Mouse (Mus musculus): ENCODE measurements around the gene Ms4a4b. TPM values are rescaled to one million over a fixed set of nuclear protein-coding genes. Genes with fewer than 3 reads are reported as not detected.
"Not testable (repeated sequence)": the region's sequence is repeated elsewhere in the genome, so short reads cannot be mapped to it uniquely, and the experiment has no call there.

The Ms4a4b gene
- polyA plus RNA-seq, 2 experiments, result 0.30 TPM

DNA sequence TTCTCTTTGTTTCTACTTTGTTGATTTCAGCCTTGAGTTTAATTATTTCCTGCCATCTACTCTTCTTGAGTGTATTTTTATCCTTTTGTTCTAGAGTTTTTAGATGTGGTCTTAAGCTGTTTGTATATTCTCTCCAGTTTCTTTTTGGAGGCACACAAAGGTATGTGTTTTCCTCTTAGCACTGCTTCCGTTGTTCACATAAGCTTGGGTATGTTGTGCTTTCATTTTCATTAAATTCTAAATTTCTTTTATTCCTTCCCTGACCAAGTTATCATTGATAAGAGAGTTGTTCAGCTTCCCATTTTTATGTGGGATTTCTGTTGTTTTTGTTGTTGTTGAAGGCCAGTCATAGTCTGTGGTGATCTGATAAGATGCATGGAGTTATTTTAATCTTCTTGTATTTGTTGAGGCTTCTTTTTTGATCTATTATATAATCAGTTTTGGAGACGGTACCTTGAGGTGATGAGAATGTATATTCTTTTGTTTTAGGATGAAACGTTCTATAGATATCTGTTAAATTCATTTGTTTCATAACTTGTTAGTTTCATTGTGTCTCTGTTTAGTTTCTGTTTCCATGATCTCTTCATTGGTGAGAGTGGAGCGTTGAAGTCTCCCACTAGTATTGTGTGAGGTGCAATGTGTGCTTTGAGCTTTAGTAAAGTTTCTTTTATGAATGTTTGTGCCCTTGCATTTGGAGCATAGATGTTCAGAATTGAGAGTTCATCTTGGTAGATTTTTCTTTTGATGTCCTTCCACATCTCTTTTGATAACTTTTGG lies 8.1 kb upstream of the Ms4a4b start:
- ATAC-seq (ENCODE audit: insufficient read depth), result no peak
- Histone ChIP-seq H3K9me3 (ENCODE audit: control insufficient read depth, low read length) (no peaks in the 10 kb centered on the region), H3K4me3 (ENCODE audit: insufficient read depth in 1 of 2, low read depth in 2 of 2, low read length in 2 of 2) (no peak overlapping the region), H3K27me3 (ENCODE audit: control insufficient read depth, insufficient read depth, low read length) (no peaks in the 10 kb centered on the region), H3K4me2 (ENCODE audit: low read depth) (no peak overlapping the region), H3K36me3 (replicated peaks; ENCODE audit: control insufficient read depth, insufficient read depth, low read depth) (no peaks in the 10 kb centered on the region), H3K9ac (replicated peaks) (no peak overlapping the region), H3K27ac (no peak overlapping the region), H3K4me1 (replicated peaks; ENCODE audit: control insufficient read depth in 2 of 2, insufficient read depth in 2 of 2, low read length in 1 of 2) (no peaks in the 10 kb centered on the region)
- TF ChIP-seq CTCF (IDR thresholded peaks at IDR 0.05; ENCODE audit: low read depth) (no peak), EP300 (IDR thresholded peaks at IDR 0.05; ENCODE audit: low read depth) (no peak)
- no peak for DNase-seq (ENCODE audit: low read depth in 3 of 3, low spot score in 3 of 3)
- WGBS (ENCODE audit: insufficient replicate concordance), result 61% methylated on average over 4 of the region's 4 CpGs

DNA sequence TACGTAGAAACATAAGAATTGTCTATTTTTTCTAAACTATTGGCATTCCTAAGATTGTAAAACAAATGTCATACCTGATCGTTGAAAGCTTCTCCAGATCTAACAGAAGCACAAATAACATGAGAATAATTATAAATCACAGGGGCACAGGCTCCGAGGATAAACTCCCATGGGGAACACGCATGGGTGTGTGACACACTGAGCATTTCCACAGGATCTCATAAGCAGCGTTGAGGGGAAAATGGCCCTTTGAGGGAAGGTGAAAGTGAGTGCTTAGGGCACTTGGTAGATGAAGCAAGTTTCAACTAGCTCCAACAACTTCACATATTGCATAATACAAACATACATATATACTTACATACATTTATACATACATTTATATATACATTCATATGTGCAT lies 611 bp downstream of the Ms4a4b start:
- TF ChIP-seq EP300 (IDR thresholded peaks at IDR 0.05; ENCODE audit: low read depth) (no peak), CTCF (IDR thresholded peaks at IDR 0.05; ENCODE audit: low read depth) (no peak)
- Histone ChIP-seq H3K27ac (no peak overlapping the region), H3K4me1 (replicated peaks; ENCODE audit: control insufficient read depth in 2 of 2, insufficient read depth in 2 of 2, low read length in 1 of 2) (no peaks in the 10 kb centered on the region), H3K36me3 (replicated peaks; ENCODE audit: control insufficient read depth, insufficient read depth, low read depth) (no peaks in the 10 kb centered on the region), H3K27me3 (ENCODE audit: control insufficient read depth, insufficient read depth, low read length) (no peaks in the 10 kb centered on the region), H3K4me2 (ENCODE audit: low read depth) (no peak overlapping the region), H3K9ac (replicated peaks) (no peak overlapping the region), H3K4me3 (ENCODE audit: insufficient read depth in 1 of 2, low read depth in 2 of 2, low read length in 2 of 2) (no peak overlapping the region), H3K9me3 (ENCODE audit: control insufficient read depth, low read length) (no peaks in the 10 kb centered on the region)
- DNase-seq (ENCODE audit: low read depth in 3 of 3, low spot score in 3 of 3) (no peak), ATAC-seq (ENCODE audit: insufficient read depth) (no peak)
- 68% methylated on average over 5 of the region's 5 CpGs for WGBS (ENCODE audit: insufficient replicate concordance)

DNA sequence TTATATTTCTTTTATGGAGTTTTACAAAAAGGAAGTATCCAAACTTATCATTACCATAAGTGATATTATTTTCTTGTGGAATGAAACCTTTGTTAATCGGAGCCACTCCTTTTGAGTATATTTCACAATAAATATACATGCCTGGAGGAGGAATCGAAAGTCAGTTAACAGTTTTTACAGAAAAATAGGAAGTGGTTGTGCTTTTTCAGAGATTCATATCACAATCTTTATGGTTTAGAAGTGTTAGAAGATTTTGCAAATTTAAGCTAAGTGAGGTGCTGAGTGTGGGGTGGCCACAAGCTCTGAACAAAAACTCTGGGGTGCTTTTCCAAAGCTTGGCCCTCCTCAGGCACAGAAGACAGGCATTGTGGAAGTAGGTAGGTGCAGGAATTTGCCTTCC lies 3.9 kb downstream of the Ms4a4b start:
- Histone ChIP-seq H3K9me3 (ENCODE audit: control insufficient read depth, low read length) (no peaks in the 10 kb centered on the region), H3K36me3 (replicated peaks; ENCODE audit: control insufficient read depth, insufficient read depth, low read depth) (no peaks in the 10 kb centered on the region), H3K4me1 (replicated peaks; ENCODE audit: control insufficient read depth in 2 of 2, insufficient read depth in 2 of 2, low read length in 1 of 2) (no peaks in the 10 kb centered on the region), H3K4me3 (ENCODE audit: insufficient read depth in 1 of 2, low read depth in 2 of 2, low read length in 2 of 2) (no peak overlapping the region), H3K9ac (replicated peaks) (no peak overlapping the region), H3K4me2 (ENCODE audit: low read depth) (no peak overlapping the region), H3K27me3 (ENCODE audit: control insufficient read depth, insufficient read depth, low read length) (no peaks in the 10 kb centered on the region), H3K27ac (no peak overlapping the region)
- 37% methylated on average over 2 of the region's 2 CpGs for WGBS (ENCODE audit: insufficient replicate concordance)
- no peak for ATAC-seq (ENCODE audit: insufficient read depth)
- no peak for DNase-seq (ENCODE audit: low read depth in 3 of 3, low spot score in 3 of 3)
- no peak for TF ChIP-seq CTCF (IDR thresholded peaks at IDR 0.05; ENCODE audit: low read depth)

DNA sequence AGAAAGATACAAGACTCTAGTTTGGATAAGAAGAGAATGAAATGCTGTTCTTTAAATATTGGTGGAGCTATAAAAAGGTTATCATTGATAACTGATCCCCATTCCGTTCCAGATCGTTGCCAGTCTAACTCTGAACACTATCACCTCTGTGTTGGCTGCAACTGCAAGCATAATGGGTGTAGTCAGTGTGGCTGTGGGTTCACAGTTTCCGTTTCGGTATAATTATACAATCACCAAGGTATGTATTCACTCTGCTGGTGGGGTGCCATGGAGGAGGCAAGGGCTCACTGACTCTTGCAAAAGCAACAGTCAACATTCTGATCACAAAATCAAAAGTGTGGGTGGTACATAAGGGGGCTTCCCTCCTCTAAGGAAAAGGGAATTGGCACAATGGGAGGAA lies 15.7 kb downstream of the Ms4a4b start:
- H3K36me3 ChIP-seq (replicated peaks; ENCODE audit: control insufficient read depth, insufficient read depth, low read depth); H3K27ac ChIP-seq; H3K9ac ChIP-seq (replicated peaks); ATAC-seq (ENCODE audit: insufficient read depth); DNase-seq (ENCODE audit: low read depth in 3 of 3, low spot score in 3 of 3); H3K4me3 ChIP-seq (ENCODE audit: insufficient read depth in 1 of 2, low read depth in 2 of 2, low read length in 2 of 2); H3K27me3 ChIP-seq (ENCODE audit: control insufficient read depth, insufficient read depth, low read length); H3K4me2 ChIP-seq (ENCODE audit: low read depth); H3K4me1 ChIP-seq (replicated peaks; ENCODE audit: control insufficient read depth in 2 of 2, insufficient read depth in 2 of 2, low read length in 1 of 2); H3K9me3 ChIP-seq (ENCODE audit: control insufficient read depth, low read length): not testable (repeated sequence)
- 69% methylated on average over 3 of the region's 4 CpGs for WGBS (ENCODE audit: insufficient replicate concordance)

DNA sequence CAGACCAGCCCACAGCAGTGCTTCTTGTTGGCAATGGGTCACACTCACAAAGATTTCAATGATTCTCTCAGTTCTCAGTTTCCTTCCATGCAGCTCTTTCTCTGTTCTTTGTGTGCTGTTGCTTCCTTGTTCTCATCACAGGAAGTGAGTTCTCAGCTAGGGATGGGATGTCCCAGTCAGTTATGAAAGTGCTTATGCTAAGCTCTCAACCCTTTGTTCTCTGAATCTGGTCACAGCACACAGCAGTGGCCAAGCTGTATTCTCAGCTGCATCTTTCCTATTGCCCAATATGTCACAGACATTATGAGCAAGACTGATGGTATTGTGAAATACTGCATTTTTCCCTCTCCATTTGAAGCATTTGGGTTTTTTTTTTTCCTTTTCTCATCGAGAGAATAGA lies 21.4 kb downstream of the Ms4a4b start:
- not testable (repeated sequence) for H3K9me3 ChIP-seq (ENCODE audit: control insufficient read depth, low read length); H3K4me1 ChIP-seq (replicated peaks; ENCODE audit: control insufficient read depth in 2 of 2, insufficient read depth in 2 of 2, low read length in 1 of 2); H3K9ac ChIP-seq (replicated peaks); H3K27ac ChIP-seq; H3K36me3 ChIP-seq (replicated peaks; ENCODE audit: control insufficient read depth, insufficient read depth, low read depth); H3K4me3 ChIP-seq (ENCODE audit: insufficient read depth in 1 of 2, low read depth in 2 of 2, low read length in 2 of 2); ATAC-seq (ENCODE audit: insufficient read depth); H3K4me2 ChIP-seq (ENCODE audit: low read depth); DNase-seq (ENCODE audit: low read depth in 3 of 3, low spot score in 3 of 3); H3K27me3 ChIP-seq (ENCODE audit: control insufficient read depth, insufficient read depth, low read length)
- 10% methylated on average over 1 of the region's 1 CpGs for WGBS (ENCODE audit: insufficient replicate concordance)
